Mouse (Mus musculus) embryonic facial prominence, embryonic 15.5 days (tissue): ENCODE data around the gene Tspan32. TPM values are rescaled to one million over a fixed set of nuclear protein-coding genes. Genes with fewer than 3 reads are reported as not detected.

Source experiments
- ATAC-seq: fragments of 200-750 bp; cut with Nextera tagmentation; 2 replicates; pipeline ENCODE4 v1.8.0; 2017; ENCODE audit warnings: low read depth, moderate TSS enrichment; ENCODE audit not compliant: insufficient number of reproducible peaks, low FRiP score, low TSS enrichment
- H3K27ac ChIP-seq: fragments of 300-500 bp; sonication (generic); replicated peaks from 2 replicates; pipeline ENCODE4 v1.5.1; 2015; ENCODE audit warnings: mild to moderate bottlenecking, inconsistent platforms
- H3K27me3 ChIP-seq: fragments of 300-500 bp; sonication (generic); 2 replicates; pipeline ENCODE4 v1.6.1; 2015; ENCODE audit warnings: inconsistent platforms
- H3K36me3 ChIP-seq: fragments of 300-500 bp; sonication (generic); 2 replicates; pipeline ENCODE4 v1.6.1; 2015; ENCODE audit warnings: mild to moderate bottlenecking, inconsistent platforms
- H3K4me1 ChIP-seq: fragments of 300-500 bp; sonication (generic); 2 replicates; pipeline ENCODE4 v1.6.1; 2015; ENCODE audit warnings: inconsistent platforms
- H3K4me2 ChIP-seq: fragments of 300-500 bp; sonication (generic); replicated peaks from 2 replicates; pipeline ENCODE4 v1.6.1; 2015; ENCODE audit warnings: mild to moderate bottlenecking, inconsistent platforms
- H3K4me3 ChIP-seq: fragments of 300-500 bp; sonication (generic); replicated peaks from 2 replicates; pipeline ENCODE4 v1.5.1; 2015; ENCODE audit warnings: mild to moderate bottlenecking, inconsistent platforms
- H3K9ac ChIP-seq: fragments of 300-500 bp; sonication (generic); 2 replicates; pipeline ENCODE4 v1.6.1; 2015; ENCODE audit warnings: inconsistent platforms
- H3K9me3 ChIP-seq: fragments of 300-500 bp; sonication (generic); replicated peaks from 2 replicates; pipeline ENCODE4 v1.6.1; 2016; ENCODE audit warnings: inconsistent platforms
- WGBS: fragments of 180-500 bp; shearing (Covaris S2); methylation state at CpG from one replicate; pipeline ENCODE4 v1.1.7; 2015; 5-methylcytosine and 5-hydroxymethylcytosine counted together
- polyA plus RNA-seq: library from polyadenylated mRNA; unstranded; fragments of >200 nt; fragmentation: Nextera tagmentation; extraction: Ambion mirVana; gene quantifications from 2 replicates; pipeline ENCODE4 v1.2.1, GENCODE M21; 2015

The Tspan32 gene
- 4.5 and 4.9 TPM in 2 replicates for polyA plus RNA-seq

DNA sequence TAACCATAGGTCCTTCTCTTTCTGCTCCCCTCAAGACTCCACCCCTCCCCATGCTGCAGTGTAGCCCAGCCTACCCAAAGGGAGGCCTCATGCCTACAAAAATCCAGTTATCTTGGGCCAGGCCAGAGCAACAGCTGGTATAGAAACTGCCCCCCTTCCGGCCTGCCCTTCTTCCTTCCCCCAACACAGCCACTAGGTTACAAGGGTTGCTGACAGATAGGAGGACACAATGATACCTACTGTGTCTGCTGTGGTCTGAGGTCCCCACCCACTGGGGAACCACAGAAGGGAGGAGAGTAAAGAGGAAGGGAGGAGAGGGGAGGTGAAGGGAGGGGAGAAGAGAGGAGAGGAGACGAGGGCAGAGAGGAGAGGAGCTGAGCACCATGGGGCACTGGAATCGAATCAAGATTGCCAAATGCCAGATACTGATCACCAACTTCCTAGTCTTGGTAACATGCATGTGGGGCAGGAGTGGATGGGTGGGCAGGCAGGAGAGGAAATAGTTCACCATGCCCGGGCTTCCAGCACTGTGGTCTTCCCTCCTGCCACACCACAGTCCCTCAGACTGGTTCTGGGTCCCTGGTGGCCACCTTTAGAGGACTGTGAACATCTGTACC lies at the start of gene Tspan32:
Gene Tspan32, plus strand, starts transcription at position 320 of the 617 bp plus-strand sequence.
- no peak for ATAC-seq
- WGBS, result 72% methylated on average over 4 of the region's 4 CpGs
- Histone ChIP-seq H3K27ac (no peak within 1 kb of the TSS), H3K9ac (no peak within 1 kb of the TSS), H3K4me3 (no peak within 1 kb of the TSS), H3K36me3 (no peaks in the 10 kb centered on the region), H3K27me3 (no peaks in the 10 kb centered on the region), H3K4me1 (peaks cover 23% of the 10 kb centered on the region), H3K9me3 (no peaks in the 10 kb centered on the region), H3K4me2 (no peak within 1 kb of the TSS)

- 41% methylated on average over 2 of the region's 2 CpGs for WGBS
- Histone ChIP-seq H3K36me3 (no peaks in the 10 kb centered on the region), H3K9ac (no peak overlapping the region), H3K4me1 (no peaks in the 10 kb centered on the region), H3K27me3 (no peaks in the 10 kb centered on the region), H3K4me3 (no peak overlapping the region), H3K4me2 (no peak overlapping the region), H3K9me3 (no peaks in the 10 kb centered on the region), H3K27ac (no peak overlapping the region)
- ATAC-seq, result peak; percentile 62; the same call in 1 of the 2 replicates
Observed at GRCm38 (mm10) chr7:142956018-142956417, 48.8 kb upstream of the Tspan32 start.

DNA sequence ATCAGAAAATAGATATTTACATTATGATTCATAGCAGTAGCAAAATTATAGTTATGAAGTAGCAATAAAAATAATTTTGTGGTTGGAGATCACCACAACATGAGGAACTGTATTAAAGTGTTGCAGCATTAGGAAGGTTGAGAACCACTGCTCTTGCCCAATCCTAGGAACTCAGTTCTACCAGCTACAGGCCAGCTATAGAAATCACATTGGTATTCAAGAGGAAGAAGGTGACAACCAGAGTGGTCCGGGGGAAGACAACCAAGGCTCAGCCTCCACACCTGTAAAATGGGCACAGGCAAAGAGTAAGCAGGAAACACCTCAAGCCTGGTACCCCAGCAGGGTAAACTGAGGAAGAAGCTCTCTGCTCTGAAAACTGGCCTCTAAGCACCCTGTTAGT lies 46.0 kb upstream of the Tspan32 start:
- peaks cover 5% of the 10 kb centered on the region; the same call in 1 of the 2 replicates for H3K27me3 ChIP-seq
- H3K4me2 ChIP-seq, result no peak overlapping the region
- no peak overlapping the region for H3K27ac ChIP-seq
- H3K4me3 ChIP-seq, result no peak overlapping the region
- H3K4me1 ChIP-seq, result no peaks in the 10 kb centered on the region
- WGBS, result 93% methylated on average over 1 of the region's 1 CpGs
- no peak overlapping the region for H3K9ac ChIP-seq
- no peak for ATAC-seq
- H3K9me3 ChIP-seq, result no peaks in the 10 kb centered on the region
- H3K36me3 ChIP-seq, result no peaks in the 10 kb centered on the region

- WGBS, result 65% methylated on average over 4 of the region's 4 CpGs
- no peak overlapping the region for H3K4me2 ChIP-seq
Observed at GRCm38 (mm10) chr7:142959752-142960151, 45.1 kb upstream of the Tspan32 start.

GRCm38 (mm10) chr7:142967414-142967883 lies 37.4 kb upstream of the Tspan32 start:
- Histone ChIP-seq H3K27ac (peak overlapping the region; percentile 48), H3K36me3 (no peaks in the 10 kb centered on the region), H3K4me1 (peaks cover 25% of the 10 kb centered on the region), H3K4me2 (peak overlapping the region; percentile 97), H3K4me3 (peak overlapping the region; percentile 50), H3K9ac (no peak overlapping the region), H3K27me3 (peaks cover 88% of the 10 kb centered on the region), H3K9me3 (no peaks in the 10 kb centered on the region)
- no peak for ATAC-seq
- 0% methylated on average over 36 of the region's 36 CpGs for WGBS

More at GRCm38 (mm10) chr7:142959752-142960151, 45.1 kb upstream of the Tspan32 start:
- Histone ChIP-seq H3K4me1 (no peaks in the 10 kb centered on the region), H3K36me3 (no peaks in the 10 kb centered on the region), H3K9ac (no peak overlapping the region), H3K27ac (no peak overlapping the region), H3K4me3 (no peak overlapping the region), H3K27me3 (peaks cover 15% of the 10 kb centered on the region; the same call in 1 of the 2 replicates), H3K9me3 (no peaks in the 10 kb centered on the region)
- ATAC-seq, result no peak

DNA sequence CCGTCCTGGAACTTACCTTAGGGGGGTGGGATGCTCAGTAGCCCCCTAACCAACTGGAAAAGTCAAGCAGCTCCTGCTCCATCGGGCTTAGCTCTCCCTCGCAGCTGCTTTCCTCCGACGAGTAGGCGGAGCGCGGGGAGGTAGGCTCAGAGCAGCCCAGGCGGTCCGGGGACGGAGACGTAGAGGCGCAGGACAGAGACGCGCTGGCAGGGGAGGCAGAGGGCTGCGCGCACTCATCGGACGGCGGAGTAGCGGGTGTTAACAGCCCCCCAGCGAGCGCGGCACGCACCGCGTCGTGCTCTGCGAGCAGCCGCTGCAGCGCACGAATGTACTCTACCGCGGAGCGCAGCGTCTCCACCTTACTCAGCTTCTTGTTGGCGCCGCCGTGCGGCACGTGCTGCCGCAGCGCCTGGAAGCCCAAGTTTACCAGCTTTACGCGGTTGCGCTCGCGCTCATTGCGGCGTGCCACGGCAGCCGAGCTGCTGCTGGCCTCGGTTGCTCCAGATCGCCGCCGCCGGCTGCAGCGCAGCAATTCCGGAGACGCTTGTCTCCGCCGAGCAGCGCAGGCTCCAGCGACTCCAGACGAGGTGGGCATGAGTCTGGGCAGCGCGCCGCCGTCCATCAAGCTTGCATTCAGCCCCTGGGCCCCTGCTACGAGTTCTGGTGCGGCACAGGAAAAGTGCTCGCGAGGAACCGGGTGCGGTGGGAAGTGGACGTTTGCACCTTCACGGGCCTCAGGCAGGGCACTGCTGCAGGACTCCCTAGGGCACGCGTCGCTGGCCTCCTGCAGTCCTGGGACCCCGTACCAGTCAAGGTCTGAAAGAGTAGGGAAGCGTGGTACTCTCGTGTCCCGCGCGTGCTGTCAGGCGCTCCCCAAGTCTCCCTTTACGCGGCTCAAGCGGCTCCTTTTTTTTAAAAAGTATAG lies 36.7 kb upstream of the Tspan32 start:
- H3K36me3 ChIP-seq, result no peaks in the 10 kb centered on the region
- peak overlapping the region; percentile 48 for H3K27ac ChIP-seq
- no peaks in the 10 kb centered on the region for H3K9me3 ChIP-seq
- WGBS, result under 1% methylated on average over 90 of the region's 90 CpGs
- ATAC-seq, result peak; percentile 40; the same call in 1 of the 2 replicates
- peak overlapping the region; percentile 45; the same call in 1 of the 2 replicates for H3K9ac ChIP-seq
- H3K4me3 ChIP-seq, result peak overlapping the region; percentile 50
- peaks cover 25% of the 10 kb centered on the region for H3K4me1 ChIP-seq
- H3K27me3 ChIP-seq, result peaks cover 89% of the 10 kb centered on the region
- peak overlapping the region; percentile 97 for H3K4me2 ChIP-seq

- peak within 1 kb of the TSS; percentile 45; the same call in 1 of the 2 replicates for H3K9ac ChIP-seq
- no peak for ATAC-seq
Observed at GRCm38 (mm10) chr7:142968809-142969511, 35.9 kb upstream of the Tspan32 start, which contains the start of gene Ascl2. TSS of gene Ascl2 (minus strand) at chr7:142969264.

GRCm38 (mm10) chr7:142981908-142982307 lies 22.9 kb upstream of the Tspan32 start:
- 65% methylated on average over 4 of the region's 4 CpGs for WGBS
- no peaks in the 10 kb centered on the region for H3K36me3 ChIP-seq
- H3K27ac ChIP-seq, result no peak overlapping the region
- H3K4me3 ChIP-seq, result no peak overlapping the region
- no peak for ATAC-seq
- H3K9ac ChIP-seq, result no peak overlapping the region
- no peaks in the 10 kb centered on the region for H3K4me1 ChIP-seq
- H3K4me2 ChIP-seq, result no peak overlapping the region
- H3K27me3 ChIP-seq, result no peaks in the 10 kb centered on the region
- no peaks in the 10 kb centered on the region for H3K9me3 ChIP-seq

More at GRCm38 (mm10) chr7:142968809-142969511, 35.9 kb upstream of the Tspan32 start, which contains the start of gene Ascl2:
- peak within 1 kb of the TSS; percentile 50 for H3K4me3 ChIP-seq
- no peaks in the 10 kb centered on the region for H3K36me3 ChIP-seq
- H3K4me2 ChIP-seq, result peak within 1 kb of the TSS; percentile 97
- H3K27me3 ChIP-seq, result peaks cover 83% of the 10 kb centered on the region
- WGBS, result under 1% methylated on average over 49 of the region's 51 CpGs
- peaks cover 25% of the 10 kb centered on the region for H3K4me1 ChIP-seq
- H3K9me3 ChIP-seq, result no peaks in the 10 kb centered on the region
- H3K27ac ChIP-seq, result peak within 1 kb of the TSS; percentile 48; the same call in 1 of the 2 replicates

- Histone ChIP-seq H3K27me3 (no peaks in the 10 kb centered on the region), H3K4me1 (no peaks in the 10 kb centered on the region), H3K9ac (no peak overlapping the region), H3K4me2 (no peak overlapping the region), H3K27ac (no peak overlapping the region), H3K9me3 (no peaks in the 10 kb centered on the region), H3K36me3 (no peaks in the 10 kb centered on the region), H3K4me3 (no peak overlapping the region)
- WGBS, result 91% methylated on average over 4 of the region's 4 CpGs
- ATAC-seq, result no peak
Observed at GRCm38 (mm10) chr7:142985146-142985545, 19.7 kb upstream of the Tspan32 start.

DNA sequence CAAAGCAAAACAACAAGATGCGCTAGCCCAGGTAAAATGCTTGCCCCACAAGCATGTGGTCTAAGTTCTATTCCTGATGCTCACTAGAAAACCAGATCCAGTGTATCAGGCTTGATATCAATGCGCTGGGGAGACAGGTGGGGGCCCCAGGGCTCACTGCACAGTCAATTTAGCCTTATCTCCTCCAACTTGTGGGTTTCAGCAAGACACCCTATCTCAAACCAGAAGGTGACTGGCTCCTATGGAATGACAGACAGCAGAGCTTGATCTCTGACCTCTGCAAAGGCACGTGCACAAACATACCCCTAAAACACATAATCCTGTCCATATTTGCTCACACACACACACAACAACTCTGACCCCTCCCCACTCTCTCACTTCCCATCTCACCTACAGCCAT lies 17.1 kb upstream of the Tspan32 start:
- H3K9ac ChIP-seq, result no peak overlapping the region
- H3K4me3 ChIP-seq, result no peak overlapping the region
- 79% methylated on average over 3 of the region's 3 CpGs for WGBS
- no peaks in the 10 kb centered on the region for H3K4me1 ChIP-seq
- H3K27me3 ChIP-seq, result no peaks in the 10 kb centered on the region
- H3K36me3 ChIP-seq, result no peaks in the 10 kb centered on the region
- H3K27ac ChIP-seq, result no peak overlapping the region
- H3K9me3 ChIP-seq, result no peaks in the 10 kb centered on the region
- no peak for ATAC-seq
- H3K4me2 ChIP-seq, result no peak overlapping the region
